Mouse (Mus musculus): ENCODE data around the gene Aip.

- TF ChIP-seq CTCF (IDR thresholded peaks at IDR 0.05; ENCODE audit: extremely low read depth, insufficient read length, insufficient replicate concordance, low read depth, low read length) (no peak), POLR2A (IDR thresholded peaks at IDR 0.05; ENCODE audit: low read depth, low read length) (no peak; the same call in 1 of the 2 replicates)
Observed at GRCm38 (mm10) chr19:4097441-4097825, 28.2 kb downstream of the Aip start.
